Mouse (Mus musculus) thymus, adult 2 months (tissue): Measurements from ENCODE around the gene Cd3g.

Experiments
- CTCF ChIP-seq: fragments of 200-500 bp; IDR thresholded peaks from 2 replicates; pipeline ENCODE4 v1.5.1; 2012; ENCODE audit warnings: mild to moderate bottlenecking, control low read depth, low read length, moderate library complexity, borderline replicate concordance; ENCODE audit not compliant: control insufficient read depth, poor library complexity, insufficient read depth; ENCODE audit errors: extremely low read depth
- POLR2A ChIP-seq: fragments of 200-500 bp; IDR thresholded peaks from 2 replicates; pipeline ENCODE4 v1.6.1; 2012; ENCODE audit warnings: mild to moderate bottlenecking, low read length, control low read depth, moderate library complexity; ENCODE audit not compliant: control insufficient read depth, poor library complexity, insufficient read depth; ENCODE audit errors: extremely low read depth

DNA sequence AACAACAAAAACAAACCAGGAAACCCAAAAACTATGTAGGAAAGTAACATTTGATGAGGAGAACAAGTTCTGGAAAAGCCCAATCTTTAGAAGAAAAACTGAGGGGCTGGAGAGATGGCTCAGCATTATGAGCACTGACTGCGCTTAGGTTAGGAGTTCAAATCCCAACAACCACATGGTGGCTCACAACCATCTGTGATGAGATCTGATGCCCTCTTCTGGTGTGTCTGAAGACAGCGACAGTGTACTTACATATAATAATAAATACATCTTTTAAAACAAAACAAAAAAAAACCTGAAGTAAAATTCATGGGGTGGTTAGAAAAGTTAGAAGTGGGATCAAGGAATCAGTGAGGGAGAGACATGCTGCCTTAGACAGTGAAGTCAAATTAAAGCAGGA, 58.7 kb downstream of the Cd3g start:
- no peak for TF ChIP-seq CTCF
- no peak for TF ChIP-seq POLR2A
